Mouse (Mus musculus): Measurements from ENCODE around the gene Rab11fip4. TPM values are rescaled to one million over a fixed set of nuclear protein-coding genes. Genes with fewer than 3 reads are reported as not detected.
A peak's percentile ranks its signal among the peaks of the same experiment; 100 is the strongest.

The Rab11fip4 gene
- polyA plus RNA-seq, 1 experiment, result 40.8 TPM

GRCm38 (mm10) chr11:79663158-79663557, 72.1 kb downstream of the Rab11fip4 start:
- H3K27me3 ChIP-seq (replicated peaks; ENCODE audit: control insufficient read depth, insufficient read depth, low read length), result no peaks in the 10 kb centered on the region
- 50% methylated on average over 9 of the region's 9 CpGs for WGBS
- peaks cover 19% of the 10 kb centered on the region; the same call in 1 of the 2 replicates for H3K4me1 ChIP-seq (ENCODE audit: control insufficient read depth, insufficient read depth, low read length)
- TF ChIP-seq CTCF (conservative IDR thresholded peaks at IDR 0.05; ENCODE audit: insufficient read depth, insufficient read length, low read depth, low read length) (no peak), POLR2A (IDR thresholded peaks at IDR 0.05; ENCODE audit: low read depth, low read length) (no peak)
- no peaks in the 10 kb centered on the region for H3K36me3 ChIP-seq (ENCODE audit: control insufficient read depth, insufficient read depth, low read length)
- peak overlapping the region; percentile 1; the same call in 1 of the 2 replicates for H3K4me3 ChIP-seq (ENCODE audit: insufficient read depth, low read depth, low read length)
- no peak overlapping the region for H3K27ac ChIP-seq (ENCODE audit: insufficient read depth, low read depth, low read length)
- no peak for DNase-seq

GRCm38 (mm10) chr11:79663570-79663969, 72.6 kb downstream of the Rab11fip4 start:
- WGBS, result 63% methylated on average over 7 of the region's 7 CpGs
- H3K27me3 ChIP-seq (replicated peaks; ENCODE audit: control insufficient read depth, insufficient read depth, low read length), result no peaks in the 10 kb centered on the region
- TF ChIP-seq POLR2A (IDR thresholded peaks at IDR 0.05; ENCODE audit: low read depth, low read length) (no peak), CTCF (conservative IDR thresholded peaks at IDR 0.05; ENCODE audit: insufficient read depth, insufficient read length, low read depth, low read length) (no peak)
- no peaks in the 10 kb centered on the region for H3K36me3 ChIP-seq (ENCODE audit: control insufficient read depth, insufficient read depth, low read length)
- peak overlapping the region; percentile 1; the same call in 1 of the 2 replicates for H3K4me3 ChIP-seq (ENCODE audit: insufficient read depth, low read depth, low read length)
- no peak for DNase-seq
- H3K27ac ChIP-seq (ENCODE audit: insufficient read depth, low read depth, low read length), result no peak overlapping the region
- peaks cover 19% of the 10 kb centered on the region; the same call in 1 of the 2 replicates for H3K4me1 ChIP-seq (ENCODE audit: control insufficient read depth, insufficient read depth, low read length)

- Histone ChIP-seq H3K36me3 (ENCODE audit: control insufficient read depth, insufficient read depth, low read length) (no peaks in the 10 kb centered on the region), H3K27ac (ENCODE audit: insufficient read depth, low read depth, low read length) (peak overlapping the region; percentile 39; the same call in 1 of the 2 replicates), H3K4me3 (ENCODE audit: insufficient read depth, low read depth, low read length) (no peak overlapping the region), H3K27me3 (replicated peaks; ENCODE audit: control insufficient read depth, insufficient read depth, low read length) (no peaks in the 10 kb centered on the region), H3K4me1 (ENCODE audit: control insufficient read depth, insufficient read depth, low read length) (peaks cover 33% of the 10 kb centered on the region; the same call in 1 of the 2 replicates)
- WGBS, result 48% methylated on average over 8 of the region's 8 CpGs
- TF ChIP-seq CTCF (conservative IDR thresholded peaks at IDR 0.05; ENCODE audit: insufficient read depth, insufficient read length, low read depth, low read length) (no peak), POLR2A (IDR thresholded peaks at IDR 0.05; ENCODE audit: low read depth, low read length) (no peak)
- peak; percentile 77 for DNase-seq
Observed at GRCm38 (mm10) chr11:79666544-79666943, 75.5 kb downstream of the Rab11fip4 start.

GRCm38 (mm10) chr11:79669210-79669609, 78.2 kb downstream of the Rab11fip4 start:
- DNase-seq, result peak; percentile 37
- TF ChIP-seq POLR2A (IDR thresholded peaks at IDR 0.05; ENCODE audit: low read depth, low read length) (no peak), CTCF (conservative IDR thresholded peaks at IDR 0.05; ENCODE audit: insufficient read depth, insufficient read length, low read depth, low read length) (no peak)
- peaks cover 39% of the 10 kb centered on the region for H3K4me1 ChIP-seq (ENCODE audit: control insufficient read depth, insufficient read depth, low read length)
- H3K27me3 ChIP-seq (replicated peaks; ENCODE audit: control insufficient read depth, insufficient read depth, low read length), result no peaks in the 10 kb centered on the region
- H3K4me3 ChIP-seq (ENCODE audit: insufficient read depth, low read depth, low read length), result no peak overlapping the region
- no peaks in the 10 kb centered on the region for H3K36me3 ChIP-seq (ENCODE audit: control insufficient read depth, insufficient read depth, low read length)
- 31% methylated on average over 6 of the region's 6 CpGs for WGBS
- no peak overlapping the region; the same call in 1 of the 2 replicates for H3K27ac ChIP-seq (ENCODE audit: insufficient read depth, low read depth, low read length)

GRCm38 (mm10) chr11:79669947-79670346, 78.9 kb downstream of the Rab11fip4 start:
- H3K4me3 ChIP-seq (ENCODE audit: insufficient read depth, low read depth, low read length), result no peak overlapping the region
- H3K36me3 ChIP-seq (ENCODE audit: control insufficient read depth, insufficient read depth, low read length), result no peaks in the 10 kb centered on the region
- TF ChIP-seq POLR2A (IDR thresholded peaks at IDR 0.05; ENCODE audit: low read depth, low read length) (no peak), CTCF (conservative IDR thresholded peaks at IDR 0.05; ENCODE audit: insufficient read depth, insufficient read length, low read depth, low read length) (no peak)
- no peak for DNase-seq
- peaks cover 44% of the 10 kb centered on the region for H3K4me1 ChIP-seq (ENCODE audit: control insufficient read depth, insufficient read depth, low read length)
- H3K27me3 ChIP-seq (replicated peaks; ENCODE audit: control insufficient read depth, insufficient read depth, low read length), result no peaks in the 10 kb centered on the region
- WGBS, result 13% methylated on average over 3 of the region's 3 CpGs
- peak overlapping the region; percentile 42; the same call in 1 of the 2 replicates for H3K27ac ChIP-seq (ENCODE audit: insufficient read depth, low read depth, low read length)

GRCm38 (mm10) chr11:79670411-79670945, 79.5 kb downstream of the Rab11fip4 start:
- TF ChIP-seq POLR2A (IDR thresholded peaks at IDR 0.05; ENCODE audit: low read depth, low read length), result no peak
- TF ChIP-seq CTCF (conservative IDR thresholded peaks at IDR 0.05; ENCODE audit: insufficient read depth, insufficient read length, low read depth, low read length), result no peak
- H3K27me3 ChIP-seq (replicated peaks; ENCODE audit: control insufficient read depth, insufficient read depth, low read length), result no peaks in the 10 kb centered on the region
- peak overlapping the region; percentile 26 for H3K27ac ChIP-seq (ENCODE audit: insufficient read depth, low read depth, low read length)
- WGBS, result 47% methylated on average over 7 of the region's 7 CpGs
- H3K4me1 ChIP-seq (ENCODE audit: control insufficient read depth, insufficient read depth, low read length), result peaks cover 43% of the 10 kb centered on the region
- no peak for DNase-seq
- no peak overlapping the region for H3K4me3 ChIP-seq (ENCODE audit: insufficient read depth, low read depth, low read length)
- no peaks in the 10 kb centered on the region for H3K36me3 ChIP-seq (ENCODE audit: control insufficient read depth, insufficient read depth, low read length)

- TF ChIP-seq POLR2A (IDR thresholded peaks at IDR 0.05; ENCODE audit: low read depth, low read length), result no peak
- peak; percentile 48 for TF ChIP-seq CTCF (conservative IDR thresholded peaks at IDR 0.05; ENCODE audit: insufficient read depth, insufficient read length, low read depth, low read length)
- Histone ChIP-seq H3K27me3 (replicated peaks; ENCODE audit: control insufficient read depth, insufficient read depth, low read length) (no peaks in the 10 kb centered on the region), H3K36me3 (ENCODE audit: control insufficient read depth, insufficient read depth, low read length) (no peaks in the 10 kb centered on the region), H3K27ac (ENCODE audit: insufficient read depth, low read depth, low read length) (no peak overlapping the region), H3K4me1 (ENCODE audit: control insufficient read depth, insufficient read depth, low read length) (peaks cover 45% of the 10 kb centered on the region), H3K4me3 (ENCODE audit: insufficient read depth, low read depth, low read length) (no peak overlapping the region)
- 41% methylated on average over 6 of the region's 6 CpGs for WGBS
- DNase-seq, result peak; percentile 32
Observed at GRCm38 (mm10) chr11:79671668-79672281, 80.8 kb downstream of the Rab11fip4 start.
